Mouse (Mus musculus): ENCODE measurements at regions not wholly inside any gene's neighbourhood (a gene's known extent, or its start where the extent isn't known, plus 50 kb on each side); places are given as distances from the start of the nearest gene placed in this dataset.

- 82% methylated on average over 1 of the region's 1 CpGs for WGBS
- no peaks in the 10 kb centered on the region for H3K9me3 ChIP-seq (ENCODE audit: control insufficient read depth, low read length)
- no peak overlapping the region for H3K27ac ChIP-seq (ENCODE audit: low read depth, low read length)
- no peaks in the 10 kb centered on the region for H3K36me3 ChIP-seq (ENCODE audit: control insufficient read depth, insufficient read depth, low read length)
- no peak overlapping the region for H3K4me2 ChIP-seq (ENCODE audit: low read length)
- no peak for ATAC-seq
- no peaks in the 10 kb centered on the region for H3K27me3 ChIP-seq (replicated peaks; ENCODE audit: control insufficient read depth, insufficient read depth, low read length)
- no peak overlapping the region for H3K4me3 ChIP-seq (ENCODE audit: low read length)
- no peak overlapping the region for H3K9ac ChIP-seq (ENCODE audit: low read depth, low read length)
- H3K4me1 ChIP-seq (ENCODE audit: control insufficient read depth, insufficient read depth, low read depth, low read length): no peaks in the 10 kb centered on the region
These were observed 238.8 kb downstream of the Klf5 start for GRCm38 (mm10) chr14:99537286-99537685.

GRCm38 (mm10) chr14:99541716-99542115, 243.2 kb downstream of the Klf5 start:
- Histone ChIP-seq H3K27ac (ENCODE audit: low read depth, low read length) (no peak overlapping the region), H3K4me3 (ENCODE audit: low read length) (no peak overlapping the region), H3K4me2 (ENCODE audit: low read length) (no peak overlapping the region)

GRCm38 (mm10) chr14:99547931-99548330, 249.4 kb downstream of the Klf5 start:
- H3K4me2 ChIP-seq (ENCODE audit: low read length): no peak overlapping the region
- ATAC-seq: no peak
- 92% methylated on average over 6 of the region's 6 CpGs for WGBS
- no peaks in the 10 kb centered on the region for H3K4me1 ChIP-seq (ENCODE audit: control insufficient read depth, insufficient read depth, low read depth, low read length)
- no peak overlapping the region for H3K9ac ChIP-seq (ENCODE audit: low read depth, low read length)
- H3K27me3 ChIP-seq (replicated peaks; ENCODE audit: control insufficient read depth, insufficient read depth, low read length): no peaks in the 10 kb centered on the region
- H3K36me3 ChIP-seq (ENCODE audit: control insufficient read depth, insufficient read depth, low read length): no peaks in the 10 kb centered on the region
- no peak overlapping the region for H3K27ac ChIP-seq (ENCODE audit: low read depth, low read length)
- H3K9me3 ChIP-seq (ENCODE audit: control insufficient read depth, low read length): no peaks in the 10 kb centered on the region
- no peak overlapping the region for H3K4me3 ChIP-seq (ENCODE audit: low read length)

More at GRCm38 (mm10) chr14:99541716-99542115, 243.2 kb downstream of the Klf5 start:
- no peaks in the 10 kb centered on the region for H3K9me3 ChIP-seq (ENCODE audit: control insufficient read depth, low read length)
- H3K27me3 ChIP-seq (replicated peaks; ENCODE audit: control insufficient read depth, insufficient read depth, low read length): no peaks in the 10 kb centered on the region
- H3K9ac ChIP-seq (ENCODE audit: low read depth, low read length): no peak overlapping the region
- H3K36me3 ChIP-seq (ENCODE audit: control insufficient read depth, insufficient read depth, low read length): no peaks in the 10 kb centered on the region
- H3K4me1 ChIP-seq (ENCODE audit: control insufficient read depth, insufficient read depth, low read depth, low read length): no peaks in the 10 kb centered on the region
- ATAC-seq: no peak

- Histone ChIP-seq H3K27me3 (replicated peaks; ENCODE audit: control insufficient read depth, insufficient read depth, low read length) (no peaks in the 10 kb centered on the region), H3K27ac (ENCODE audit: low read depth, low read length) (no peak overlapping the region), H3K9ac (ENCODE audit: low read depth, low read length) (no peak overlapping the region), H3K4me2 (ENCODE audit: low read length) (no peak overlapping the region), H3K36me3 (ENCODE audit: control insufficient read depth, insufficient read depth, low read length) (no peaks in the 10 kb centered on the region), H3K4me3 (ENCODE audit: low read length) (no peak overlapping the region), H3K4me1 (ENCODE audit: control insufficient read depth, insufficient read depth, low read depth, low read length) (no peaks in the 10 kb centered on the region), H3K9me3 (ENCODE audit: control insufficient read depth, low read length) (no peaks in the 10 kb centered on the region)
- 89% methylated on average over 14 of the region's 14 CpGs for WGBS
- no peak for ATAC-seq
These were observed 250.1 kb downstream of the Klf5 start for GRCm38 (mm10) chr14:99548363-99549248.

GRCm38 (mm10) chr14:99564024-99564423, 265.5 kb downstream of the Klf5 start:
- Histone ChIP-seq H3K4me3 (ENCODE audit: low read length) (no peak overlapping the region), H3K4me2 (ENCODE audit: low read length) (no peak overlapping the region), H3K9ac (ENCODE audit: low read depth, low read length) (no peak overlapping the region), H3K27ac (ENCODE audit: low read depth, low read length) (no peak overlapping the region), H3K4me1 (ENCODE audit: control insufficient read depth, insufficient read depth, low read depth, low read length) (no peaks in the 10 kb centered on the region), H3K36me3 (ENCODE audit: control insufficient read depth, insufficient read depth, low read length) (no peaks in the 10 kb centered on the region), H3K27me3 (replicated peaks; ENCODE audit: control insufficient read depth, insufficient read depth, low read length) (no peaks in the 10 kb centered on the region), H3K9me3 (ENCODE audit: control insufficient read depth, low read length) (peaks cover 2% of the 10 kb centered on the region; the same call in 1 of the 2 replicates)
- no peak for ATAC-seq
- 91% methylated on average over 9 of the region's 9 CpGs for WGBS

- Histone ChIP-seq H3K27me3 (replicated peaks; ENCODE audit: control insufficient read depth, insufficient read depth, low read length) (no peaks in the 10 kb centered on the region), H3K9me3 (ENCODE audit: control insufficient read depth, low read length) (no peaks in the 10 kb centered on the region), H3K27ac (ENCODE audit: low read depth, low read length) (no peak overlapping the region), H3K4me2 (ENCODE audit: low read length) (no peak overlapping the region), H3K36me3 (ENCODE audit: control insufficient read depth, insufficient read depth, low read length) (no peaks in the 10 kb centered on the region), H3K9ac (ENCODE audit: low read depth, low read length) (no peak overlapping the region), H3K4me1 (ENCODE audit: control insufficient read depth, insufficient read depth, low read depth, low read length) (peaks cover 2% of the 10 kb centered on the region; the same call in 1 of the 2 replicates), H3K4me3 (ENCODE audit: low read length) (no peak overlapping the region)
- WGBS: 81% methylated on average over 2 of the region's 2 CpGs
- no peak for ATAC-seq
These were observed 275.7 kb downstream of the Klf5 start for GRCm38 (mm10) chr14:99574146-99574545.

GRCm38 (mm10) chr14:99578665-99579064, 280.2 kb downstream of the Klf5 start:
- H3K9me3 ChIP-seq (ENCODE audit: control insufficient read depth, low read length): no peaks in the 10 kb centered on the region
- 73% methylated on average over 17 of the region's 17 CpGs for WGBS
- H3K4me2 ChIP-seq (ENCODE audit: low read length): peak overlapping the region; percentile 11; the same call in 1 of the 2 replicates
- H3K9ac ChIP-seq (ENCODE audit: low read depth, low read length): no peak overlapping the region
- no peak overlapping the region for H3K27ac ChIP-seq (ENCODE audit: low read depth, low read length)
- no peaks in the 10 kb centered on the region for H3K27me3 ChIP-seq (replicated peaks; ENCODE audit: control insufficient read depth, insufficient read depth, low read length)
- no peak overlapping the region for H3K4me3 ChIP-seq (ENCODE audit: low read length)
- H3K36me3 ChIP-seq (ENCODE audit: control insufficient read depth, insufficient read depth, low read length): no peaks in the 10 kb centered on the region
- no peak for ATAC-seq
- peaks cover 3% of the 10 kb centered on the region; the same call in 1 of the 2 replicates for H3K4me1 ChIP-seq (ENCODE audit: control insufficient read depth, insufficient read depth, low read depth, low read length)

GRCm38 (mm10) chr14:99579271-99579759, 280.8 kb downstream of the Klf5 start:
- ATAC-seq: peak; percentile 40; the same call in 1 of the 2 replicates
- no peak overlapping the region for H3K4me3 ChIP-seq (ENCODE audit: low read length)
- H3K9me3 ChIP-seq (ENCODE audit: control insufficient read depth, low read length): no peaks in the 10 kb centered on the region
- 37% methylated on average over 10 of the region's 10 CpGs for WGBS
- H3K27me3 ChIP-seq (replicated peaks; ENCODE audit: control insufficient read depth, insufficient read depth, low read length): no peaks in the 10 kb centered on the region
- H3K36me3 ChIP-seq (ENCODE audit: control insufficient read depth, insufficient read depth, low read length): no peaks in the 10 kb centered on the region
- H3K4me2 ChIP-seq (ENCODE audit: low read length): peak overlapping the region; percentile 18
- no peak overlapping the region for H3K27ac ChIP-seq (ENCODE audit: low read depth, low read length)
- peaks cover 3% of the 10 kb centered on the region; the same call in 1 of the 2 replicates for H3K4me1 ChIP-seq (ENCODE audit: control insufficient read depth, insufficient read depth, low read depth, low read length)
- H3K9ac ChIP-seq (ENCODE audit: low read depth, low read length): no peak overlapping the region

GRCm38 (mm10) chr14:99579765-99580266, 281.3 kb downstream of the Klf5 start:
- no peak for ATAC-seq
- H3K9me3 ChIP-seq (ENCODE audit: control insufficient read depth, low read length): no peaks in the 10 kb centered on the region
- H3K9ac ChIP-seq (ENCODE audit: low read depth, low read length): no peak overlapping the region
- no peaks in the 10 kb centered on the region for H3K36me3 ChIP-seq (ENCODE audit: control insufficient read depth, insufficient read depth, low read length)
- no peak overlapping the region for H3K27ac ChIP-seq (ENCODE audit: low read depth, low read length)
- WGBS: 86% methylated on average over 4 of the region's 4 CpGs
- no peak overlapping the region for H3K4me2 ChIP-seq (ENCODE audit: low read length)
- H3K27me3 ChIP-seq (replicated peaks; ENCODE audit: control insufficient read depth, insufficient read depth, low read length): no peaks in the 10 kb centered on the region
- H3K4me3 ChIP-seq (ENCODE audit: low read length): no peak overlapping the region
- H3K4me1 ChIP-seq (ENCODE audit: control insufficient read depth, insufficient read depth, low read depth, low read length): peaks cover 3% of the 10 kb centered on the region; the same call in 1 of the 2 replicates
